Mouse (Mus musculus) hindbrain, embryonic 10.5 days (tissue): ENCODE results near the gene Fkrp. TPM values are rescaled to one million over a fixed set of nuclear protein-coding genes. Genes with fewer than 3 reads are reported as not detected.

Experiments used
- DNase-seq: peaks from one replicate; pipeline ENCODE4 v3.0.0-alpha.2; 2017; ENCODE audit warnings: low spot score
- H3K27ac ChIP-seq: fragments of 300-500 bp; sonication (generic); 2 replicates; pipeline ENCODE4 v1.5.1; 2016; ENCODE audit warnings: mild to moderate bottlenecking, moderate library complexity
- H3K27me3 ChIP-seq: fragments of 300-500 bp; sonication (generic); 2 replicates; pipeline ENCODE4 v1.6.1; 2016; ENCODE audit warnings: mild to moderate bottlenecking; ENCODE audit not compliant: poor library complexity, insufficient read depth, severe bottlenecking
- H3K36me3 ChIP-seq: fragments of 300-500 bp; sonication (generic); 2 replicates; pipeline ENCODE4 v1.6.1; 2016; ENCODE audit warnings: mild to moderate bottlenecking, moderate library complexity
- H3K4me1 ChIP-seq: fragments of 300-500 bp; sonication (generic); replicated peaks from 2 replicates; pipeline ENCODE4 v1.6.1; 2016; ENCODE audit warnings: mild to moderate bottlenecking
- H3K4me3 ChIP-seq: fragments of 300-500 bp; sonication (generic); 2 replicates; pipeline ENCODE4 v1.5.1; 2016; ENCODE audit warnings: mild to moderate bottlenecking, moderate library complexity
- H3K9me3 ChIP-seq: fragments of 300-500 bp; sonication (generic); 2 replicates; pipeline ENCODE4 v1.6.1; 2016; ENCODE audit warnings: mild to moderate bottlenecking, moderate library complexity
- WGBS: fragments of 180-500 bp; shearing (Covaris S2); methylation state at CpG from one replicate; pipeline ENCODE4 v1.1.7; 2016; 5-methylcytosine and 5-hydroxymethylcytosine counted together
- polyA plus RNA-seq: library from polyadenylated mRNA; unstranded; fragments of >200 nt; fragmentation: Nextera tagmentation; extraction: Ambion mirVana; gene quantifications from 2 replicates; pipeline ENCODE4 v1.2.1, GENCODE M21; 2016

Fkrp gene
- polyA plus RNA-seq, 1 experiment from 2014 or later = 29.3 TPM

DNA sequence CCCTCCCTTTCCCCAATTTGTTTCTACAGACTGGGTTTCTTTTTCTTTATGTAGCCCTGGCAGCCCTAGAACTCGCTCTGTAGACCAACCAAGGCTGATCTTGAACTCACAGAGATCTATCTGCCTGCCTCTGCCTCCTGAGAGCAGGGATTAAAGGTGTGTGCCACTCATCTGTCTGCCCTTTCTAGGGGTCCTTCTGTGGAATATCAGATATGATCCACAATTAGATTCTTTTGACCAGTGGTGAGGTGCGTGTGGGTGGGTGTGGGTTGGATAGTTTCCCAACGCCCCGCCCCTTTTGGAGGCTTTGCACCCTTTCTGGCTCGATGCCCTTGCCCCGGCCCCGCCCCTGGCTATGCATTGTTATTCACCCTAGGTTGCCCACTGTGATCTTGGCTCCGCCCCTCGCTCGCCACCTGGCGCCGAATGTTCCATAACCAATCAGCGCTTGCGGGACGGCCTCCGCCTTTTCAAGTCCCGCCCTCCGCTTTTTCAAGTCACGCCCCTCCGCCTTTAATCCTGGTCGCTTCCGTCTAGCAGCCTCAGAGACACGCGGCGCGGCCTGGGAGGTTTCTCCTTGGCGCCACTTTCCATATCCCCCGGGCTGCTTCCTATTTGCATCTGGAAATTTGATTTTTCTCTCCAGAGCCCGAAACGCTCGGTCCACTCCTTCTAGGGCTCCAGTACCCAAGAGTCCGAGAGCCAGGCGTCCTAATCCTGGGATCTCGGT, 35.5 kb downstream of the Fkrp start, which contains the start of gene Slc1a5:
Gene Slc1a5, plus strand, starts transcription at position 516 of the 730 bp plus-strand sequence.
- H3K9me3 ChIP-seq = 0 out of 2 replicates have a peak, but pooled peaks cover 2% of the 10 kb centered on the region
- H3K27ac ChIP-seq = peak within 1 kb of the TSS; percentile 87
- DNase-seq = peak; percentile 97
- WGBS = 2% methylated on average over 34 of the region's 34 CpGs
- H3K27me3 ChIP-seq = no peaks in the 10 kb centered on the region
- H3K4me3 ChIP-seq = peak within 1 kb of the TSS; percentile 91
- peaks cover 48% of the 10 kb centered on the region for H3K4me1 ChIP-seq
- peaks cover 7% of the 10 kb centered on the region; the same call in 1 of the 2 replicates for H3K36me3 ChIP-seq

DNA sequence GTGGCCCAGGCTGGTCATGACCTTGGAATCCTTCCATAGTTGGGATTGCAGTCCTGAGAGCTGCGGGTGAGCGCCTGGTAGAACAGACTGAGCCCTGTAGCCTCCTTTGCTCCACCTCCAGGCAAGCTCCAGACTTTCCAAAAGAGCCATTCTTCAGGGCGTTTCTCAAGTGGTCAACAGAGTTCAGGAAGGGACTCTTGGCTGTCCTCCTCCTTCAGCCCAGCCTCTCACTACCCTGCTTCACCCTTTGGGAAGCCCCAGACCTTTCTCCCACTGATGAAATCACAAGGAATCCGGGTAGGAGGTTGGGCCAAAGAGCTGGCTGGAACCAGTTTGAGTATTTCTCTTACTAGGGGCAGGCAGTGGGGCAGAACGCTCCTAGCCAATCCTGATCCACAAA, 36.5 kb downstream of the Fkrp start:
- no peak for DNase-seq
- peaks cover 42% of the 10 kb centered on the region for H3K4me1 ChIP-seq
- no peaks in the 10 kb centered on the region for H3K36me3 ChIP-seq
- 68% methylated on average over 5 of the region's 5 CpGs for WGBS
- 0 out of 2 replicates have a peak overlapping the region, but pooled peaks have one; percentile 5 for H3K27ac ChIP-seq
- H3K27me3 ChIP-seq = no peaks in the 10 kb centered on the region
- no peak overlapping the region for H3K4me3 ChIP-seq
- H3K9me3 ChIP-seq = 0 out of 2 replicates have a peak, but pooled peaks cover 2% of the 10 kb centered on the region

DNA sequence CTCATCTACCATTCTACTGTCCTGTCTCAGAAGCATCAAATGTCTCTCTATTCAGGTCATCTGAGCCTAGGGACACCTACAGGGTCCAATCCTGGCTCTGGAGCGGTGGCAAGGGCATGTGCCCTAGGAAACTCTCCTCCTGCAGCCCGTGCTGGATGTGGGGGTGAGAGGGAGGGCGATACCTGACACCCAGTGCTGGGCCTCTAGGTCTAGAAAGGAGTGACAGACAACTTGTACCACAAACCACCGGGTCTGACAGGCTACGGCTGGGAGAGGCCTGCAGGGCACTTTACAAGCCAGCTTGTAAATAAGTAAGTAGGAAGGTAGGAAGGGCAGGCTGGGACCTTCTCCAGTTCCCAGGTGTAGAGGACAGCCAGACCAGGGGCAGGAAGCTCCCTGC, 40.6 kb downstream of the Fkrp start:
- H3K36me3 ChIP-seq = no peaks in the 10 kb centered on the region
- 63% methylated on average over 5 of the region's 5 CpGs for WGBS
- no peaks in the 10 kb centered on the region for H3K27me3 ChIP-seq
- H3K9me3 ChIP-seq = peaks cover 12% of the 10 kb centered on the region
- H3K4me3 ChIP-seq = no peak overlapping the region
- H3K27ac ChIP-seq = no peak overlapping the region
- peaks cover 3% of the 10 kb centered on the region; the same call in 1 of the 2 replicates for H3K4me1 ChIP-seq
- no peak for DNase-seq

DNA sequence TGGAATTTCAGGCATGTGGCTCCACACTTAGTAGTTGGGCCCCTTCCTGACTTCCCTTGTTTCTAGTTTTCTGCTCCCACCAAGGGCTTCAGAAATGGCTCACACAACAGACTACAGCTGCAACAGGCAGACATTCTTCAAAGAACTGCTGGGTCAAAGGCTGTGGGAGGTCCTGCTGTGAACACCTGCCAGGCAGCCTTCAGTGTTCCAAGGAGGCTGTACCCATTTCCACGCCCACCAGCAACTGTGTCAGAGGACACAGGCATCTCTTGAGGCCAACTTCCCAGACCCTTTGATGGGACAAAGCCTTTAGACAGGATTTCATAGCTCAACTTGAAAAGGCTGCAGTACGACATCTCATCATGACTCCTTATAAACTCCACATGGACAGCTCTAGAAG, 50.1 kb downstream of the Fkrp start:
- peak overlapping the region; percentile 62 for H3K27ac ChIP-seq
- peaks cover 11% of the 10 kb centered on the region; the same call in 1 of the 2 replicates for H3K9me3 ChIP-seq
- DNase-seq = peak; percentile 40
- H3K27me3 ChIP-seq = no peaks in the 10 kb centered on the region
- peaks cover 12% of the 10 kb centered on the region for H3K4me1 ChIP-seq
- WGBS = 11% methylated on average over 2 of the region's 2 CpGs
- no peak overlapping the region for H3K4me3 ChIP-seq
- H3K36me3 ChIP-seq = no peaks in the 10 kb centered on the region

DNA sequence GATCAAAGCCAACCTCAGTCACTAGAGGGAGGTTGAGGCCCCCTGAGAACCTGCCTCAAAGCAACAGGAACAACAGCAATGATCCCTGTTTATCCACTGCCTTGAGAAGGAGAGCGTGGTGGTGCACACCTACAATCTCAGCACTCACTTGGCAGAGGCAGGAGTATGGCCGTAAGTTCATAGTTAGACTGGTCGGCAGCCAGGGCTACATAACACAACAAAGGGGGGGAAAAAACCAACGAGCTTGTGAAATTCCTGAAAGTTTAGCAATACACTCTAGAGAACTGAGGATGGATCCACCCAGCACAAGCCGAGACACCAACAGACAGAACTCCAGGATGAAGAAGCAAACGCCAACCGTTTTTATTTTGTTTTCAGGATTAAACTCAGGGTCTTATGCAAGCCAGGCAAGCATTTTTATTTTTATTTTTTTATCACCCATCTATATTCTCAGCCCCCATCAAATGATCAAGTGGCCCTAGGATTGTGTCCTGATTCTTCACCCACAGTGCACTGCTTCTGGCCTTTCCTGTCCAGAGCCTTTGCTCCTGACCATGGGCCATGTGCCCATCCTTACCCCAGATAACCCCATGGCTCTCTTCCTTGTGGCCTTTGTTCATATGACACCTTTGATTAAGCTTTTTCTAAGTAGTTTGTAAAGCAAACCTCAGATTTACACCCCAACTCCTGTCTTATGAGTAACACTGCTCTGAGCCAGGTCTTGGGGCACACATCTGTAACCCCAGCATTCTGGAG, 52.9 kb downstream of the Fkrp start:
- H3K36me3 ChIP-seq = no peaks in the 10 kb centered on the region
- H3K4me3 ChIP-seq = no peak overlapping the region
- DNase-seq = no peak
- no peaks in the 10 kb centered on the region for H3K9me3 ChIP-seq
- no peaks in the 10 kb centered on the region for H3K27me3 ChIP-seq
- 91% methylated on average over 7 of the region's 7 CpGs for WGBS
- no peak overlapping the region for H3K27ac ChIP-seq
- H3K4me1 ChIP-seq = peaks cover 26% of the 10 kb centered on the region

DNA sequence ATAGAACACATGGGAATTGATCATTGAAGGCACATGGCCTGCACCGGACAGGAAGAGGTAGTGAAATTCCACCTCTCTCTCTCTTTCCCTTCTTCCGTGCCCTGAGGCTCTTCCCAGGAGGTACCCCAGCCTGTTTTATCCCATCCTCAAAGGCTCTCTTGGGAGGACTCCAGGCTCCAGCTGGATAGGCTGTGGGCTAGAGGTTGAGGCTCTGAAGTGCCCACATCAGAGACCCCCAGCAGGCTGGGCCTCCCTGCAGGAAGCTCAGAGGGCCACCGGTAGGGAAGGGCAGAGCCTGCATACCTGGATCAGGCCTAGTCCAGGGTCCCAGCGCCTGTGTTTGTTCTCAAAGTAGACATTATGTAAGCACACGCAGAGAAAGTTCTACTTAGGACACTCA, 54.9 kb downstream of the Fkrp start:
- no peaks in the 10 kb centered on the region for H3K9me3 ChIP-seq
- H3K4me3 ChIP-seq = no peak overlapping the region
- WGBS = 52% methylated on average over 5 of the region's 5 CpGs
- H3K36me3 ChIP-seq = no peaks in the 10 kb centered on the region
- no peak overlapping the region for H3K27ac ChIP-seq
- no peak for DNase-seq
- H3K27me3 ChIP-seq = no peaks in the 10 kb centered on the region
- peaks cover 21% of the 10 kb centered on the region for H3K4me1 ChIP-seq

DNA sequence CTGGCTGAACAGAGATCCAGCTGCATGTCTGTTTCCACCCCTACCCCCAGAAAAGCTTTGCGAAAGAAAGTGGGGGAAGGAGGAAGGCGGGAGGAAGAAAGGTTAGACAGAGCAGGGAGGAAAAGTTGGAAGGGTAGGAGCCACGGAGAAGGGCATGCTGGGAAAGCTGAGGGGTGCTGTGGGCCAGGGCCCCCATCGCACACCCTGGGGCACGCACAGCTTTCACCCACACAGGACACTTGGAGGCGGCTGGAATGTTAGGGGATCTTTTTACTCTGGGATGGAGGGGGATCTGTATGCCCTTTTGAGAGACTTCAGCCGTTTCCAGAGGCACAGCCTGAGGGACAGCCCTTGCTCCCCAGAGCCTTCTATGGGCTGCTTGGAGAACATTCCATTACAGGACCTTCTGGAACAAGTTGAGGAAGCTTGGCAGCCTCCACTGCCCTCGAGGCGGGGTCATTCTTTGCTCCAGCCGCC, 55.5 kb downstream of the Fkrp start:
- DNase-seq = no peak

DNA sequence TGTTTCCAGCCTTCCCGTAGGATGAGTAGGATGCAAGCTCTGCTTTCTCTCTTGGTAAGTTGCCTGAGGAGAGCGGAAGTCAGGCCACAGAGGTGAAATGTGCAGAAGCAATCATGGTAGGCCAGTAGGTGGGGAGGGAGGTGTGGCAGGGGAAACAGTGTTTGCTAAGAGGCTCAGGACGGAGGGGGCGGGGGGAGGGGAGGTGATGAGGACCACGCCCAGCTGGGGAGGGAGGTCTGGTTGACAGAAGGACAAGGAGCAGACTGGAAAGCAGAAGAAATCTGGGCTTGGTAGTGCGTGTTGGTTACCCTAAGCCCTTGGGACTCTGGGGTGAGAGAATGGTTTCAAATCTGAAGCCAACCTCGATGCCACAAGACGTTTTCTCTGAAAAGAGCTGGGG, 56.2 kb downstream of the Fkrp start:
- peaks cover 13% of the 10 kb centered on the region for H3K4me1 ChIP-seq
- H3K27ac ChIP-seq = no peak overlapping the region
- 24% methylated on average over 8 of the region's 8 CpGs for WGBS
- DNase-seq = peak; percentile 31
- no peak overlapping the region for H3K4me3 ChIP-seq
- H3K36me3 ChIP-seq = no peaks in the 10 kb centered on the region
- no peaks in the 10 kb centered on the region for H3K27me3 ChIP-seq
- H3K9me3 ChIP-seq = no peaks in the 10 kb centered on the region

More for the DNA sequence above, 55.5 kb downstream of the Fkrp start:
- peaks cover 15% of the 10 kb centered on the region for H3K4me1 ChIP-seq
- H3K27ac ChIP-seq = no peak overlapping the region
- no peak overlapping the region for H3K4me3 ChIP-seq
- WGBS = 57% methylated on average over 10 of the region's 10 CpGs
- H3K27me3 ChIP-seq = no peaks in the 10 kb centered on the region
- no peaks in the 10 kb centered on the region for H3K36me3 ChIP-seq
- no peaks in the 10 kb centered on the region for H3K9me3 ChIP-seq

Other genes starting within 250 kb of the Fkrp start
- gene Arhgap35, start 201.7 kb downstream of the Fkrp start, polyA plus RNA-seq = 28.0 and 29.6 TPM in 2 replicates
- not detected in 2 replicates for gene Ceacam15, start 141.0 kb downstream of the Fkrp start, polyA plus RNA-seq
- gene Ceacam9, start 94.8 kb downstream of the Fkrp start, polyA plus RNA-seq = not detected in 2 replicates
- 277 and 316 TPM in 2 replicates for gene Ap2s1, start 78.3 kb downstream of the Fkrp start, polyA plus RNA-seq
- gene Slc1a5, start 35.4 kb downstream of the Fkrp start, polyA plus RNA-seq = 28.8 and 31.6 TPM in 2 replicates
- 120 and 153 TPM in 2 replicates for gene Strn4, start 843 bp downstream of the Fkrp start, polyA plus RNA-seq
- gene Prkd2, start 26.2 kb upstream of the Fkrp start, polyA plus RNA-seq = 11.2 and 12.6 TPM in 2 replicates
- 3.2 and 4.9 TPM in 2 replicates for gene Dact3, start 58.6 kb upstream of the Fkrp start, polyA plus RNA-seq
- 7.1 and 9.0 TPM in 2 replicates for gene Gng8, start 75.1 kb upstream of the Fkrp start, polyA plus RNA-seq
- gene Ptgir, start 89.8 kb upstream of the Fkrp start, polyA plus RNA-seq = 0.77 and 1.5 TPM in 2 replicates
- gene Calm3, start 107.4 kb upstream of the Fkrp start, polyA plus RNA-seq = 170 and 245 TPM in 2 replicates
- gene Pnmal2, start 128.0 kb upstream of the Fkrp start, polyA plus RNA-seq = 4.0 and 12.2 TPM in 2 replicates
- gene Pnmal1, start 142.9 kb upstream of the Fkrp start, polyA plus RNA-seq = 5.8 and 12.7 TPM in 2 replicates
- gene Gm42372, start 166.4 kb upstream of the Fkrp start, polyA plus RNA-seq = 0.91 and 0.93 TPM in 2 replicates
- gene Ccdc8, start 176.0 kb upstream of the Fkrp start, polyA plus RNA-seq = 7.3 and 13.5 TPM in 2 replicates
- 126 and 136 TPM in 2 replicates for gene Ppp5c, start 211.2 kb upstream of the Fkrp start, polyA plus RNA-seq
- 4.8 and 5.6 TPM in 2 replicates for gene Hif3a, start 245.7 kb upstream of the Fkrp start, polyA plus RNA-seq